Mouse (Mus musculus): ENCODE data around the gene Trim58.

The Trim58 gene

DNA sequence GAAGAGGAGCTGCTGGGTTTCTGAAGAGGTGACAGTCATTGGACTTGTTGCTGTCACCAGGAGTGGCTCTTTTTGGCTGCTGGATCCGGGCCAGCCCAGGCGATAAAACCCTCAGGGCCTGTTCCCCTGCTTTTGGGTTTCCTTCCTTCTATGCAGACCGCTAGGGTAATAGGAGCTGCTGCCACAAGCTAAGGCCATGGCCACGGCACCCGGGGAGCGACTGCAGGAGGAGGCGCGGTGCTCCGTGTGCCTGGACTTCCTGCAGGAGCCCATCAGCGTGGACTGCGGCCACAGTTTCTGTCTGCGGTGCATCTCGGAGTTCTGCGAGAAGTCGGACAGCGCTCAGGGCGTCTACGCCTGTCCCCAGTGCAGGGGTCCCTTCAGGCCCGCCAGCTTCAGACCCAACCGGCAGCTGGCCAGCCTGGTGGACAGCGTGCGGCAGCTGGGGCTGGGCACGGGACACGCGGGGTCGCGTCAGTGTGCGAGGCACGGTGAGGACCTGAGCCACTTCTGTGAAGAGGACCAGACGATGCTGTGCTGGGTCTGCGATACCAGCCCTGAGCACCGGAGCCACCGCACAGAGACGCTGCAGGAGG is at the start of gene Trim58:
Gene Trim58 (plus strand): TSS at position 194 of the 596 bp plus-strand sequence.
- peak; percentile 22 to 43 for DNase-seq

DNA sequence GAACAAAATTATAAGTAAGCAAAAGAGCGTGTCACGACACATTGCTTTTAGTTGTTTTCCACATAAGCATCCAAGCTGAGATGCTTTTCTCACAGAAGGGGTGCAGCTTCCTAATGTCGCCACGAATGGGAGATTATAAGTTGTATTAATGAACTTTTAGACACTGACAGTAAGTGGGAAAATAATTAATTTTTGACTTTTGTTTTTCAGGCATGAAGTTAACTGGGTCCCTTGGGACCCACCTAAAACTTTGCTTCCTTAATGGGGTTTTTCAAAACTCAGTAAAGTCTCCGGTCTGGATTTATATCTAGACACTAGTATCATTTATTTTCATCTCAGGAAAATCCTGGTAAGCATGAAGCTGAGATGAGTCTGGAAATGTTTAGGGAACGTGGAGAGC is 45.5 kb upstream of the Trim58 start, which contains the start of gene Olfr324:
Gene Olfr324 (plus strand): TSS at position 301 of the 400 bp plus-strand sequence.
- no peak for DNase-seq

DNA sequence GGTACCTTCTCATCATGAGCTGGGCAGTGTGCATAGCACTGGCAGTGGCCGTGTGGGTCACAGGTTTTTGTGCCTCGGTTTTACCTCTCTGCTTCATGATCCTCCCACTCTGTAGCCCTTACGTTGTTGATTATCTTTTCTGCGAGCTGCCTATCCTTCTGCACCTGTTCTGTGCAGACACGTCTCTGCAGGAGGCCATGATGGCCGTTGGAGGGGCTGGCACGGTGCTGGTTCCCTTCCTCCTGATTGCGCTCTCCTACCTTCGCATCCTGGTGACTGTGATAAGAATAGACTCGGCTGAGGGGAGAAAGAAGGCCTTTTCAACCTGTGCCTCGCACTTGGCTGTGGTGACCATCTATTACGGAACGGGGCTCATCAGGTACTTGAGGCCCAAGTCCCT is 42.4 kb upstream of the Trim58 start:
- DNase-seq: no peak

DNA sequence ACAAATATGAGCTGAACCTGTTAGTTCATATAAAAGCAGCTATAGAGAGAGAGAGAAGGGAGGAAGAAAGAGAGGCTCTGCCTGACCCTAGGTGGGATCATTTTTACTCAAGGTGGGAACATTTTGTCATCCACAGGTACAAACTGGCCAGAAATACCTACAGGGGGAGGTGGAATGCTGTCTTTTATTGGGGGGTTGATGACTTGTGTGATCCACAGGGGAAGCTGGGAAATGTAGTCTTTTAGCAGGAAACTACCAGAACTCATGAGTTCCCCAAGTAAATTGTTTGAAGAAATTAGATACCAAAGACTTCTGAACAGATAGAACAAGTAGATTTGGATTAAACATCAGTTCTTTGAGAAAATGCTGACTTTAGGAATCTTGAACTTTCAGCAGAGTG is 38.2 kb upstream of the Trim58 start:
- no peak for DNase-seq

DNA sequence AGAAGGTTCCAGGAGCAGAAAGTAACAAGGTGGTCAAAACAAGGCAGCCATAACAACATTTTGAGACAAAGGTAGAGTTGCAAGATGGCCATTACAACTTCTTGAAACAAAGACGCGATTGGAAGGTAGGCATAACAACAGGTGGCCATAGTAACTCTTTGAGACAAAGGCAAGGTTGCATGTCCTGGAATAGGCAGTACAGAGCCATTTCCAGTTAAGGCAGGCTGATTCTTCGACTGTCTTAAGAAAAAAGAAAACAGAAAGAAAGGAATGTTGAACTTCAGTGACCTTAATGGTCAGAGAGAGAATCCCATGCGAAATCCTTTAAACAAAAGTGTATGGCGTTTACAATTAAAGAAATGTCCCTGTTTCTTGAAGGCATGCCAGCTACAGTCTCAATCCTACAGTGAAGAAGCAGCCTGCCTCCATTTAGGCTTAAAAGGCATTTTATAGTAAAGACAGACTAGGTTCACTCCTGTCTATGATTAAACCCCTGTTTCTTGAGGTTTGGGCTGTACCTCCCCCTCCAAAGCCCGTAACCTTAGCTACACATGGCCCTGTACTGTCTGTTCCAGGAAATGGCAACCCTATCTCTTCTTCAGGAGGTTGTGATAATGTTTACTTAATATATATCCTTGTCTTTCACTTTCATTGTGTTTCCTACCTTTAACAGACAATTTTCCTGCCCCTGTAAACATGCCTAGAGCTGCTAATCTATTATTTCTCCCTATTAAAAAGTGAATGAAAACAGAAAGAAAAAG is 37.3 kb upstream of the Trim58 start:
- DNase-seq: no peak

DNA sequence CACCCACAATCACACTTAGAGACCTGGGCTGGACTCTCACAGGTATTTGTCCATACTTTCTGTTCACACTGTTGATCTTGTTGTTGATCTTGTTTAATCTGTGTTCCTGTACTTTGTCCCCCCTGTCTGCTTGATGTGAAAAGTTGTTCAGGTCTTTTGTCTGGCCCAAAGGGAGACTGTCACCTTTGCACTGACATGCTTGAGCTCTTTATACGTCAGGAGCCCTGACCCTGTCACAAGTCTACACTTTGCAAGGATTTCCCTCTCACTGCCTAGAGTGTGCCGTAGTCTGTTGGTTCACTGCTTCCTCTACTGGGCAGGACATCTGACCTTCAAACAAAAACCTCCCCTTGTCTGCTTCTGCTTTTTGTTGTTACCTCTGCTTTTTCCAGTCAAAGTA is 35.6 kb upstream of the Trim58 start:
- no peak for DNase-seq

DNA sequence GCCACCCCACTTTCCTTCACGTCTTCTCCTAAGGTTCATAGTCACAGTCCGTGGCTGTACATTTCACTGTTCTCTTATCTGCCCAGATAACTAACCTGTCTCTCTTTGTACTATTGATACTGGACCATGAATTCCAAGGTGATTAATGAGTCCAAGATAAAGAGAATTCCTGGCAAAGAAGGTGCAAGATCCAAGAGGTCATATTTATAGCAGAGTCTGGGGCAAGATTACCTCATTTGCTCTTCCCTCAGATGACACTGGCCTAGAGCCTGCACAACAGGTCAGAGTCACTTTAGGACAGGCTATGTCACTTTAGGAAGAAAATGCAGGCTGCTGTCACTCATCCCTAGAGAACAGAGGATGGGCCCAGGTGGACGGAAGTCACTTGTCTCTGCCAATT is 35.0 kb upstream of the Trim58 start:
- DNase-seq: no peak

DNA sequence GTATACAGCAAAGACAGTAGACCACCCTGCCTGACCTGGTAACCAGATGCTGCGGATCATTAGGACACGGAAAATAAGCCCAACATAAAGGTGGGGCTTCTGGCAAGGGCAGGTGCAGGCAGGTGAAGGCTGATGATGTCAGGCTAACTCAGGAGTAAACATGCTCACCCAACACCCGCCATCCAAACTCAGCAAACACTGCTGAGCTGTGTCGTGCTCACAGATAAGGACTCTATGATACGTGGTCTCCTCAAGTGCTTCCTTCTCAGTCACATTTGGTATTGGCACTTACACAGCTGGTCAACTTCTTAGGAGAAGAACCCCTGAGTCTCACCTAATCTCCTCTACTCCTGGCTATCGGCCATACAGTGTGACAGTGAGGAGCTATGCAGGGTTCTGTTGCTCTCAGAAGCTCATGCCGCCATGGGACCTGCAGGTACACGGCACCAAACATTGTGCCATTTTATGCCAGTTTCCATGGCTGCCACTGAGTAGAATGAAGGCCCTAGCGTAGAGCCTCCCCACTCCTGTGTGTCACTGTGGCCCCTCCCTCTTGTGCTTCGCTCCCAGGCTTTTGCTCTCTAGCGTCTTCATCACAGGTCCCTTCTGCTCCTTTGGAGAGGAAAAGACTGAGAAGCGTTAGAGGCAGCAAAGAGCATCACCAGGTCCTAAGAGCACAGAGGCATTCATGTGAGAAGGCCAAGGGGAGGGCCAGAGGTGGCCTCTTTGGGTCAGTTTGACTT is 33.9 kb upstream of the Trim58 start:
- no peak for DNase-seq

DNA sequence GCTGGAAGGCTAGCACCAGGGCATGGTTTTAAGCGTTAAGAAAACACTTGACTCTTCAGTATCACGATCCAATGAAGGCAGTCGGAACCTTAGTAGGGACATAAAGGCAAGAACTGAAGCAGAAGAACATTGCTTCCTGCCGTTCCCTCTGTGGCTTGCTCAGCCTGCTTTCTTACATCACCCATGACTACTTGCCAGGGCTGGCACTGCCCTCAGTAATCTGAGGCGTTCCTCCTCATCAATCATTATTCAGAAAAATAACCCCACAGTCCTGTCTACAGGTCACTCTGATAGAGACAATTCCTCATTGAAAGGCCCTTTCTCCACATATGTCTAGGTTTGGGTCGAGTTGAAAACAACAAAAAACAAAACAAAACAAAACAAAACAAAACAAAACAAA is 33.2 kb upstream of the Trim58 start:
- no peak for DNase-seq

DNA sequence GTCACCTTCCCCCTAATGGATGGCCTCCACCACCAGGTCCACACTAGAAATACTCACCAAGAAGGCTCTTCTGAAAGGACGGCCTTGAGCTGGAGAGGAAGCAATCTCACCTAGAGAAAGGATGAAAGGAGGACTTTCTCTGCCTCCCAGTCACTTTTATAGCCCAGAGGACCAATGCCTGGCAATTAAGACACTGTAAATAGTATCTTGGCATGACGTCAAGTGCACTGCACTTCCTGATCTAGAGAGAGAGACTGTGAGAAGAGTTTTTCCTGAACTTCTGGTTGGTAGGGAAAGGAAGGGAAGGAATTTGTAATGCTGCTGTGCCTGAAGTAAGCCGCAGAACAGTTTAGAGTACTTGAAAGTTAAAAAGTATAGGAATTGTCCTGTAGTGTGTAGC is 26.9 kb upstream of the Trim58 start:
- DNase-seq: no peak

DNA sequence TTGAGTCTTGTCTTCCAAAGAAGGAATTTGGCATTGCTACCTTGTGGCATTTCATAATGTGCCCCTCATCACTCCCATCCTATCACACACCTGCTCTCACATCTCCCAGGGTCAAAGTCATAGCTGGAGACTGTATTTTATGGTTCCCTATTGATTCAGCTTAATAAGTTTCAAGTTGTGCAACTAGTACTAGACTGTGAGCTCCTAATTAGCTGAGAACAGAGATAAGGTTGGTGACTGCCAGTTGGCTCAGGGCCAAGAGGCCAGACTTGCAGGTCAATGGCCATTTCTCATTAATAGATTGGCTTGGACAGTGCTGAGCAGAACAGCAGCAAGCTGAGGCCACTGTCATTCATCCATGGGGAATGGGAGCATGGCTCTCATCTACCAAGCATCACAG is 25.7 kb upstream of the Trim58 start:
- DNase-seq: peak in 1 of 2 experiments; percentile 17

DNA sequence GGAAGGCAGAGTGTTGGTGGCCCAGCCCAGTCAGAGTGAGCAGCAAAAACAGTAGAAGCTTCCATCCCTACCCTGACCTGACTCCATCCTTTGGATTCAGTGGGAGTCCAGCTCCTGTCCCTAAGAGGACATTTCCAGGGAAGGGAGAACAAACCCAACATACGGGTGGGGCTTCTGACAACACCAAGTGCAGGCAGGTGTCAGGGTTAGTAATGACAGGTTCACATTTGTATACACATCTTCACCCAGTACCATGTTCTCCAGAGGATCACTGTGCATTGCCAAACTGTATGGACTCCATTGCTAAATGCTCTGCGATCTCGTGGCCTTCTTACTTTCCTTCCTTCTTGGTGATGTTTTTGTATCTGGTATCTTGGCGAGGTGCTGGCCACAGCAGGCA is 24.3 kb upstream of the Trim58 start, which contains the start of gene 2210407C18Rik:
Gene 2210407C18Rik (minus strand): TSS at position 101 of the 400 bp plus-strand sequence.
- DNase-seq: no peak

DNA sequence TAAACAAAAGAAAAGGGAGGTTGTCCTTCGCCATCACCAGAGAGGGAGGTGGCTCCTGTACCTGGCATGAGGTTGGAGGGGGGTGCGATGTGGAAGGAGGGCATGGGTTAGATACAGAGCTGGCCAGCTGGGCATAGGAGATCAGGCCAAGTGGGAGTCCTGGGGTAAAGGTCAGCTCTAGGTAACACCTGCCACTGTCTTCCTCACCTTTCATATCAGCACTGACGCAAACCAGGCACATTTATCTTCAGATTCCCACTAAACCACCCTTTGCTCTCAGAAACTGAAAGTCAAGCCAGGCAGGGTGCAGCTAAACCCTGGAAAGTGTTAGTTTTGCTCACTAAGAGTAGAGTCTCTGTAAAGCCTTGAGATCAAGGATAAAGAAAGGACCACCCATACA is 21.9 kb upstream of the Trim58 start:
- no peak for DNase-seq

DNA sequence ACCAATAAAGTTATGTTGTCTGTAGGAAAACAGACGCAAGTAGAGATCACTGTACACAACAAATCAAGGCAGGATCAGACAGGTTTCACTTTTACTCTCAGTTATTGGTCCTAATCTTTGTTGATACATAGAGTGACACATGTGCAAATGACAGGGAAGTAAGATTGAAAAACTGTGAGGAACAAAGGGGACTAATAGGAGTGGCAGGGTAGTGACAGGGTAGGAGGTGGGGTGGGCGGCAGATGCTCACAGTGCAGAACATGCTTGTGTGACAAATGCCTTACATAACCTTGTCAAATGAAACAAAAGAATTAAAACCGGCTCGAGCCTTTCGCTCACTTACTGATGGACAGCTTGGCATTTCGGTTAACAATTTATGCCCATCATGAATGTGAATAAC is 21.5 kb upstream of the Trim58 start:
- DNase-seq: no peak

DNA sequence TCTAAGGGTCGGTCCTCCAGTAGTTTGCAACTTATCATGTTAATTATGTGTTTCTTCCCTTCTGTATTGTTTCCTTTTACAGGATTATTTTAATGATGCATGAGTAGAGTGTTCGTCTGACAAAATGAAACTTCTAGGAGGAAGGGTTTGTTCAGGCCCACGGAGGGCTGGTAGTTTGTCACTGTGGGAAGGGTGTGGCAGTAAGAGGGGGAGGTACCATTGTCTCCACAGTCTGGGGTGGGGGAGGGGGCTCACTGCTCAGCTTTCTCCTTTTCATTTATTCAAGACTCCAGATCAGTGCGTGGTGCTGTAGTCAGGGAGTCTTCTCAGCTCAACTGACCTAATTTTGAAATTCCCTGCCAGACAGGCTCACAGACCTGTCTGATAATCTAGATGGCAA is 14.1 kb upstream of the Trim58 start:
- no peak for DNase-seq

DNA sequence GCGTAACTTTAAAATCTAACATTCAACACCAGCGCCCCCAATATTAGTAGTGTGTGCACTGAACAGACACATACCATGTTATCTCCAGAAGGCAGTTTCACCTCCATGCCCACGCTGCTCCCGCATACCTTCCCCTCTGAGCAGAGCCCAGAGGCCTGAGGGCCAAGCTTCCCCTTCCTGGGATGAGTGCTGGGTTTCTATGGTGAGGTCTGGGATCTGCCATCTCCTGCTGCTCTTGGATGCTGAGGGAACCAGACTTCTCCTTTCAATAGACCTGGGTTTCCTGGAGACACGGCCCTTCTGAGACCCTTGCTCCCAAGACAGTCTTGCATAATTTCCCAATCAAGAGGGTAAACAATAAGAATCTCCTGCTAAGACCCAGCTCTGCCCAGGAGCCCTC is 9.9 kb upstream of the Trim58 start, which contains the start of gene Olfr323:
Gene Olfr323 (minus strand): TSS at position 101 of the 400 bp plus-strand sequence.
- DNase-seq: no peak

DNA sequence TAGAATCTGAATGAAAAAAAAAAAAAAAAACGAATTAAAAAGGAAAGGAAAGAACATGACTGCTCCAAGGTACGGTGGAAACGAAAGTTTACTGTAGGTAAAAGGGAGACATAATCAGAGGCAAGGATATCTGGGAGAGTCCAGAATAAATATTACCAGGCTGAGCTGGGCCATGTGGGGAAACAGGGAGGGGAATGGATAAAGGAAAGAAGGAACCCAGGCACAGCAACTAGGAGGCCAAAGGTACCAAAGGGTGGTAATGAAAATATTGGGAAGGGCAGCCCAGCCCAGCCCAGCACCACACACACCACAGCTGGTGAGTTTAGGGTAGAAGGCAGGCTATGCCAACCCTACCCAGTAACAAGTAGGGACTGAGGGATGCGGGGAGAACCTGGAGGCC is 5.4 kb upstream of the Trim58 start:
- DNase-seq: no peak

DNA sequence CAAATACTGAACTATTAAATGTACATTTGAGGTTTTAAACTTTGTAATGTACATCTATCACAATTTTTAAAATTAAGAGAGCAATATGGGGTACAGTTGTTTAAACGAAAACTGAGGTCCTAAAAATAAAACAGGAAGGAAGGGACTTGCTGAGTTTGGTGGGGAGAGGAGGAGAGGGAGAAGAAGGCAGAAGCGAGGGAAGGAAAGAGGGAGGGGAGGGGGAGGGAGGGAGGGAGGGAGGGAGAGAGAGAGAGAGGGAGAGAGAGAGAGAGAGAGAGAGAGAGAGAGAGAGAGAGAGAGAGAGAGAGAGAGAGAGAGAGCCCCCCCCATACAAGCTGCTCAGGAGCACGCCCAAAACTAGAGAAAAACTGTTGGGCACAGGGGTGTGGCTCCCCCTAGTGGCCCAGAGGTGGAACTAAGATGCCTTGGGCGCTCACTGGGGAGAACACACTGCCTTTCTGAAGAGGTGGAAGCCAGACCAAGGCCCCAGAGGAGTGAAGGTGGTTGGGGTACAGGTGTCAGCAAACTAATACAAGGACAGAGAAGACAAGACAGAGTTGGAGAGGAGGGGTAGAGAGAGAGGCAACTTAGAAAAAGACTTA is 3.8 kb upstream of the Trim58 start:
- DNase-seq: peak; percentile 25 to 44

DNA sequence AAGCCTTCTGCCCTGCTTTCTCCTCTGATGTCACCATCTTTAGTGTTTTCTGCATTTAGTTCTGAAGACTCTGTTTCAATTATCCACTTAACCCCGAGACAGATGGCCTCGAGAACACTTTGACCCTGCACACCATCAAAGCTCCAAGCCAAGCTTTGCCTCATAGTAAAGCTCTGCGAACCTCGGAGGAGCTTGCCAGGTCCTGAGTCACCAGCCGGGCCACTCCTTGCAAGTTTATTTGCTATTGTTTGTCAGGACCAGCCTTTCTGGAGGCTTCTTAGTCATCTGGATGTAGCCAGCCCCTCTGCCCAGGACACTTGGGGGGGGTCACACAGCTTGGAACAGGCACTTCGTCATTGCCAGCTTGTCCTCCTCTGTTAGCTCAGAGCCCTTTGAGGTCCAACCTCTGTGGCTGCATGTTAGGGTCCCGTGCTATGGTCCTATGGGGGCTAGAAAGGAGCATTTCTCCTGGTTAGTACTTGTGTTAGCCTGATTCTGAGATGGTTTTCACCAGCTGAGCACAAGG is 2.0 kb upstream of the Trim58 start:
- DNase-seq: no peak

DNA sequence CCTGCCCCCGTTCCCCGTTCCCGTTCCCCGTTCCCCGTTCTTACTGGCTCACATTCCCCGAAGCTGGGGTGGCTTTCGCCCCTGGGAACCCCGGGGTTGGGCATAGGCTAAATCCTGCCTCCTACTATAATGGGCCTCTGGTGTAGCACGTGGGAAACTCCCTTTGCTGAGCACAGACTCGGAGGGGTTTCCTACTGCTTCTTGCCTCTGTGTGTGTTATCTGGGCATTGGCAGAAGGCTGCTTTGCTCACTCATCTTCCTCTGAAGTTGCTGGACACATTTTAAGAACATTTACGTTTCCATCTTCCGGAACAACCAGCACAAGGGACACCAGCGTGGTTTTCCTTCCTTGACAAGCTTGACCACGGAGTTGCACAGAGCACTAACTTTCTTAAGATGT is 792 bp downstream of the Trim58 start:
- DNase-seq: no peak

DNA sequence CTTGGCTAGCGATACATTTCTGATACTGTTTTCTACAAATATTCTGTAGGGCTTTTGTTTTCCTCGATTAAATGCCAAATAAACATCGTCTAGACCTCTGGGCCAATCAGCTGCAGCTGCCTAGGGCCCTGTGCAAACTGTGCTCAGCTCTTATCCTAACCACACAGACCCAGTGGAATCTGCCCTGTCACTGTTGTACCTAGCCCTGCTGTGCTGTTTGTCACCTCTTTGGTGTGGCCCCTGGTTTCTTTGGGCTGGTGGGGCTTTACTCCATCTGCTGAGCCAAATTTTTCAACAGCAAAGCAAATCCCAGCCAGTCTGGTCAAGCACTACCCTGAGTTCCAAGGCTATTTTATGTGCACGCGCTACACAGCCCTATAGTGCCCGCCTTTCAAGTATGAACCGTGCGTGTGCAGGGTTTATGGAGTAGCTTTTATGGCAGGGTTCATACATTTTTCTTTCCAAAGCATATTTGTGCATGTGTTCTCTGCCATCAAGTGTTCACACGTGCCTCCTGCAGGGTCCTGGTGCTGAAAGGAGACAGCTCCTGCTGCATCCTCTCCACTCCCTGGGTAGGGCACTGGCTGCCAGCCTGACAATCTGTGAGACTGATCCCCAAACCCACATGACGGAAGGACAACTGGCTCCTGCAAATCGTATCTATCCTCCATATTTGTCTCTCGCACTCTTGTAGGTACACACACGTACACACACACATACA is 1.5 kb downstream of the Trim58 start:
- no peak for DNase-seq

DNA sequence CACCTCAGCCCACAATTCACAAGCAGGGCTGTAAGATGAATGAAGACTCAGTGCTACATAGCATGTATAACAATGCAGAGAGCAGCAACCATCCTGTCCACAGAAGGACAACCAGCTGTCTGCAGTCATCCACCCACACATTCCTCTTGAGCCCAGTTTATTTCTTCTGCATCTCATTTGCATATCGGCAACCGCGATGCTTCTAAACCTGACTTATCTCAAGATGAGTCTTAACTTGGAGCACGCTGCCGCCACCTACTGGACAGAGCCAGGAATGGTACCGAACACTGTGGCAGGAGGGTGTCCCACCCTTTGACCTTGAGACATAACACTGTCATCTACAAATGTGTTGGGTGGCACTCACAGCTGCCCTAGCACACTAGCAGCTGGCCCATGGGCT is 3.1 kb downstream of the Trim58 start:
- peak in 1 of 2 experiments; percentile 28 for DNase-seq
